Mouse (Mus musculus): ENCODE measurements around the gene Foxp1. TPM values are rescaled to one million over a fixed set of nuclear protein-coding genes. Genes with fewer than 3 reads are reported as not detected.

Gene Foxp1
- polyA plus RNA-seq, 1 experiment from 2014 or later, result 190 TPM

DNA sequence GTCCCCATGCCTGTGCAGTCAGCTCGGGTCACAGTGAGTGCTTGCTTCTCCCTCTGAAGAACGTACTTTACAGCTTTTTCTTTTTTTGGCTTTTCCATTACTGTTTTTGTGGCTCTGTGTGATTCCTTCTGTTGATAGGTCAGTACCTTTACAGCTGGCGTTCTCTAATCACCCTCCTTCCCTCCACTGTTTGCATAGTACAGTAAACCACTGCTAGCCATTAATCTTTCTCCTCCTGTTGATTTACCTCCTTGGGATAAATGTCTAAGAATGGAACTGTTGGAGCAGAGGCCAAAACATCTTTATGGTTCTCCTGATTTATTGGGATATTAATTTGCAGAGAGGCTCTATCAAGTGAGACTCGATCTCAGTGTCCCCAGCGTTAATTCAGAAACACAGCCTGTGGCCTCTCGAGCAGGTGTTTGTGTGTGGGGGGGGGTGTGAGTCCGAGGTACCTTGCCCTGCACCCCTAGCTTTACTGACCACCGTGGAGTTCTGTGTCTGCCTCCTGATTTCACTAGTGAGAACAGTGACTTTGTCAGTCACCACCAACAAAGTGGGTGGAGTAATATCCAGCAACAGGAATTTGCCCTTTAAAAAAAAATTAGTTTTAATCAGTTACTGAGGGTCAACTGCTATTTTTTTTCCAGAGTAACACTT, 590.5 kb downstream of the Foxp1 start:
- WGBS, result 40% methylated on average over 8 of the region's 8 CpGs
- Histone ChIP-seq H3K9ac (replicated peaks; ENCODE audit: low read depth, low read length) (no peak overlapping the region), H3K4me3 (ENCODE audit: low read depth, low read length) (no peak overlapping the region), H3K27ac (ENCODE audit: low read length) (no peak overlapping the region), H3K27me3 (ENCODE audit: control insufficient read depth, insufficient read depth, low read length) (no peaks in the 10 kb centered on the region), H3K4me2 (replicated peaks; ENCODE audit: low read depth, low read length) (no peak overlapping the region), H3K9me3 (ENCODE audit: control insufficient read depth, low read depth, low read length) (no peaks in the 10 kb centered on the region), H3K36me3 (ENCODE audit: control insufficient read depth, insufficient read depth, low read length) (peaks cover 34% of the 10 kb centered on the region), H3K4me1 (ENCODE audit: control insufficient read depth, insufficient read depth, low read length) (no peaks in the 10 kb centered on the region)
- ATAC-seq (ENCODE audit: insufficient number of reproducible peaks, insufficient read depth, low FRiP score, low read depth), result no peak

DNA sequence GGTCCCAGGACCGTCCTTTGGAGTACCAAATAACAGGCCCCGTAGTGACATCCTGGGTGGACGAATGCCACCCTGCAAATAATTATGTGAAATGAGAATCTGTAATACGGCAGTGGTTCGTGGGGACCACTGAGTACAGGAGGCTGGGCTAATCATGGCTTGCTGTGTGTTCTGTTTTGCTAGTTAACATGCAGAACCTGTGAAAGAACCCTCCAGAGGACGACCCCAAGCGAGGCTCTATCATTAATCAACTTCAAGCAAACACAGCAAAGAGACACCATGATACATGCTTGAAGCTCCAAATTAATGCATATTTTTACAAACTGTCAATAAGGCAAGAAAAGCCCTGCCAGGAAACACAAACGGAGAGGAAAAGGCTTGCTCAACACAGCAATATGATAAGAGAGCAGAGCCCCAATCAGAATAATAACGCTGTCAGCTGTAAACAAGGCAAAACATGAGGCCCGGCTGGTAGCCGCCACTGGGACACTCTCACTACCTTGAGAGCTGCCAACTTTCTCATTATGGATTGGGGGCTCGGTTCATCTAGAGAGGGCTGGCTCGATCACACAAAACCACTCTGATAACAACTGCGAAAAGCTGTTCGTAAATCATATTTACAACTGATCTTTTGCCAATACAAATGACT, 591.7 kb downstream of the Foxp1 start:
- Histone ChIP-seq H3K27me3 (ENCODE audit: control insufficient read depth, insufficient read depth, low read length) (no peaks in the 10 kb centered on the region), H3K4me1 (ENCODE audit: control insufficient read depth, insufficient read depth, low read length) (no peaks in the 10 kb centered on the region), H3K4me2 (replicated peaks; ENCODE audit: low read depth, low read length) (no peak overlapping the region), H3K36me3 (ENCODE audit: control insufficient read depth, insufficient read depth, low read length) (peaks cover 32% of the 10 kb centered on the region), H3K4me3 (ENCODE audit: low read depth, low read length) (no peak overlapping the region), H3K9me3 (ENCODE audit: control insufficient read depth, low read depth, low read length) (no peaks in the 10 kb centered on the region), H3K9ac (replicated peaks; ENCODE audit: low read depth, low read length) (no peak overlapping the region), H3K27ac (ENCODE audit: low read length) (no peak overlapping the region)
- WGBS, result 79% methylated on average over 15 of the region's 15 CpGs
- ATAC-seq (ENCODE audit: insufficient number of reproducible peaks, insufficient read depth, low FRiP score, low read depth), result no peak

DNA sequence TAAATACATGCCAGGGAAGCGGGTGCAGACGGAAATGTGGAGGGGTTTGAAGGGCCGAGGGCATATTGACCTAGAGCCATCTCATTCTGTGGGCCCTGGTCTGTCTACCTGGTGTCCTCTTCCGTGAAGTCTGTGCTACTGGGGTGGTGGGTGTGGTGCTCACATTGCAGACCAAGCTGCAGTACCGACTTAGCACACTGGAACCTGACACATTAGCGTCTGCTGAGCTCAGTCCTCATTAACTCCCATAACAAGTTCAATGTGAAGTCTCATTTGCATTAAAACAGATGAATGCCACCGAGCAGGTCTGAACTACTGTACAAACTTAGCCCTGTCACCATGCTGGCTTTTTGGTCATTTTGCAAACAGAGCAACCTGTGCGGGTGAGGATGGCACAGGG, 594.2 kb downstream of the Foxp1 start:
- no peak for ATAC-seq (ENCODE audit: insufficient number of reproducible peaks, insufficient read depth, low FRiP score, low read depth)
- Histone ChIP-seq H3K4me2 (replicated peaks; ENCODE audit: low read depth, low read length) (no peak overlapping the region), H3K36me3 (ENCODE audit: control insufficient read depth, insufficient read depth, low read length) (peaks cover 22% of the 10 kb centered on the region; the same call in 1 of the 2 replicates), H3K4me1 (ENCODE audit: control insufficient read depth, insufficient read depth, low read length) (no peaks in the 10 kb centered on the region), H3K9me3 (ENCODE audit: control insufficient read depth, low read depth, low read length) (no peaks in the 10 kb centered on the region), H3K4me3 (ENCODE audit: low read depth, low read length) (no peak overlapping the region), H3K9ac (replicated peaks; ENCODE audit: low read depth, low read length) (no peak overlapping the region), H3K27ac (ENCODE audit: low read length) (no peak overlapping the region), H3K27me3 (ENCODE audit: control insufficient read depth, insufficient read depth, low read length) (no peaks in the 10 kb centered on the region)
- 76% methylated on average over 8 of the region's 8 CpGs for WGBS

DNA sequence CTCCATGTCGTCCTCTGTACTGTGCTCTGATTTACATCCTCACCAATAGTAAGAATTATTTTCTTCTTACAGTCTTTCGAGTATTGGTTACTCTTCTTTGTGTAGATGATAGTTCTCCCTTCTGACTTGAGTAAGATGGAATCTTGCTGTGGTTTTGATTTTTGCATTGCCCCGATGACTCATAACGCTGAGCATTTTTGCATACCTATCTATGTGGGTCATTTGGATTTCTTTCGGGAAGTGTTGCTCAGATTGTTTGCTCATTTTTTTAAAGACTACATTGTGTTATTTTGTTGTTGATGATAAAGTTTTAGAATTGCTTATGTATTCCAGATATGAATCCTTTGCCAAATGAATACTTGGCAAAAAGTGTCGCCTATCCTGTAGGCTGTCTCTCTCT, 621.3 kb downstream of the Foxp1 start:
- no peak overlapping the region for H3K9ac ChIP-seq (replicated peaks; ENCODE audit: low read depth, low read length)
- no peak overlapping the region for H3K4me3 ChIP-seq (ENCODE audit: low read depth, low read length)
- H3K4me2 ChIP-seq (replicated peaks; ENCODE audit: low read depth, low read length), result no peak overlapping the region
- H3K4me1 ChIP-seq (ENCODE audit: control insufficient read depth, insufficient read depth, low read length), result no peaks in the 10 kb centered on the region
- H3K27ac ChIP-seq (ENCODE audit: low read length), result no peak overlapping the region
- ATAC-seq (ENCODE audit: insufficient number of reproducible peaks, insufficient read depth, low FRiP score, low read depth), result no peak
- no peaks in the 10 kb centered on the region for H3K9me3 ChIP-seq (ENCODE audit: control insufficient read depth, low read depth, low read length)
- no peaks in the 10 kb centered on the region for H3K27me3 ChIP-seq (ENCODE audit: control insufficient read depth, insufficient read depth, low read length)
- WGBS, result 94% methylated on average over 6 of the region's 6 CpGs
- no peaks in the 10 kb centered on the region for H3K36me3 ChIP-seq (ENCODE audit: control insufficient read depth, insufficient read depth, low read length)

- peaks cover 2% of the 10 kb centered on the region for H3K4me1 ChIP-seq (ENCODE audit: control insufficient read depth, insufficient read depth, low read length)
- H3K9ac ChIP-seq (replicated peaks; ENCODE audit: low read depth, low read length), result no peak overlapping the region
- no peaks in the 10 kb centered on the region for H3K36me3 ChIP-seq (ENCODE audit: control insufficient read depth, insufficient read depth, low read length)
- H3K27me3 ChIP-seq (ENCODE audit: control insufficient read depth, insufficient read depth, low read length), result no peaks in the 10 kb centered on the region
- no peak overlapping the region for H3K4me3 ChIP-seq (ENCODE audit: low read depth, low read length)
- H3K27ac ChIP-seq (ENCODE audit: low read length), result no peak overlapping the region
- no peak for ATAC-seq (ENCODE audit: insufficient number of reproducible peaks, insufficient read depth, low FRiP score, low read depth)
- WGBS, result 45% methylated on average over 1 of the region's 1 CpGs
- no peaks in the 10 kb centered on the region for H3K9me3 ChIP-seq (ENCODE audit: control insufficient read depth, low read depth, low read length)
- H3K4me2 ChIP-seq (replicated peaks; ENCODE audit: low read depth, low read length), result no peak overlapping the region
These were observed 644.3 kb downstream of the Foxp1 start for GRCm38 (mm10) chr6:98878208-98878607.

DNA sequence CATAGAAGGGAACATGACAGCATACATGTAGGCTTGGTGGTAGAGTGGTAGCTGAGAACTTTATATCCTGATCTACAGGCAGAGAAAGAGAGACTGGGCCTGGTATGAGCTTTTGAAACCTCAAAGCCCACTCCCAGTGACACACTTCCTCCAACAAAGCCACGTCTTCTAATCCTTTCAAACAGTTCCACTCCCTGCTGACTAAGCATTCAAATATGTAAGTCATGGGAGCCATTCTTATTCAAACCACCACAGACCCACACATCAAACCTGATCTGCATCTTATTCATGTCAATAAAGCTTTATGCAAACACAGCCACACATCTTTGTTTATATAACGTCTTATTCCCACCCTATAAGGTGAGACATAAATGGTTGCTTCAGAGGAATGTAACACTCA, 646.1 kb downstream of the Foxp1 start:
- H3K4me1 ChIP-seq (ENCODE audit: control insufficient read depth, insufficient read depth, low read length), result peaks cover 5% of the 10 kb centered on the region
- no peak for ATAC-seq (ENCODE audit: insufficient number of reproducible peaks, insufficient read depth, low FRiP score, low read depth)
- no peaks in the 10 kb centered on the region for H3K9me3 ChIP-seq (ENCODE audit: control insufficient read depth, low read depth, low read length)
- 62% methylated on average over 2 of the region's 2 CpGs for WGBS
- no peak overlapping the region for H3K4me3 ChIP-seq (ENCODE audit: low read depth, low read length)
- no peaks in the 10 kb centered on the region for H3K27me3 ChIP-seq (ENCODE audit: control insufficient read depth, insufficient read depth, low read length)
- H3K4me2 ChIP-seq (replicated peaks; ENCODE audit: low read depth, low read length), result no peak overlapping the region
- no peak overlapping the region for H3K27ac ChIP-seq (ENCODE audit: low read length)
- no peaks in the 10 kb centered on the region for H3K36me3 ChIP-seq (ENCODE audit: control insufficient read depth, insufficient read depth, low read length)
- no peak overlapping the region for H3K9ac ChIP-seq (replicated peaks; ENCODE audit: low read depth, low read length)

Small RNA genes lying within 50 kb of the gene (microRNA-seq; reads per million reads assigned to microRNA genes)
- gene Gm22328, result not detected
- not detected for gene Gm49348

Other genes starting within 250 kb of the Foxp1 start
- gene Eif4e3, start 144.1 kb upstream of the Foxp1 start, polyA plus RNA-seq (2014; fragmentation: Nextera tagmentation; extraction: Ambion mirVana), result 13.5 and 15.1 TPM in 2 replicates
- gene Gm20696, start 144.1 kb upstream of the Foxp1 start, polyA plus RNA-seq (2014; fragmentation: Nextera tagmentation; extraction: Ambion mirVana), result 5.6 and 7.0 TPM in 2 replicates
- 3.6 and 4.1 TPM in 2 replicates for gene Gpr27, start 170.0 kb upstream of the Foxp1 start, polyA plus RNA-seq (2014; fragmentation: Nextera tagmentation; extraction: Ambion mirVana)
- gene Prok2, start 203.7 kb upstream of the Foxp1 start, polyA plus RNA-seq (2014; fragmentation: Nextera tagmentation; extraction: Ambion mirVana), result not detected in 2 replicates

All from stomach, embryonic 14.5 days (tissue).